Mouse (Mus musculus): ENCODE data around the gene Sept6. TPM values are rescaled to one million over a fixed set of nuclear protein-coding genes. Genes with fewer than 3 reads are reported as not detected.

The Sept6 gene
- polyA plus RNA-seq, 1 experiment from 2014 or later: 21.0 TPM

GRCm38 (mm10) chrX:36980563-36981187, 10.9 kb downstream of the Sept6 start:
- Histone ChIP-seq H3K4me3 (ENCODE audit: low read depth, low read length) (no peak overlapping the region), H3K36me3 (ENCODE audit: control insufficient read depth, insufficient read depth, low read length) (no peaks in the 10 kb centered on the region), H3K9me3 (ENCODE audit: control insufficient read depth, low read depth, low read length) (no peaks in the 10 kb centered on the region), H3K27me3 (ENCODE audit: control insufficient read depth, insufficient read depth, low read length) (no peaks in the 10 kb centered on the region), H3K4me1 (ENCODE audit: control insufficient read depth, insufficient read depth, low read length) (0 out of 2 replicates have a peak, but pooled peaks cover 4% of the 10 kb centered on the region), H3K9ac (replicated peaks; ENCODE audit: low read depth, low read length) (no peak overlapping the region), H3K27ac (ENCODE audit: low read length) (no peak overlapping the region), H3K4me2 (replicated peaks; ENCODE audit: low read depth, low read length) (no peak overlapping the region)
- WGBS: 79% methylated on average over 10 of the region's 10 CpGs
- no peak for ATAC-seq (ENCODE audit: insufficient number of reproducible peaks, insufficient read depth, low FRiP score, low read depth)

GRCm38 (mm10) chrX:36977863-36978262, 13.7 kb downstream of the Sept6 start:
- H3K27me3 ChIP-seq (ENCODE audit: control insufficient read depth, insufficient read depth, low read length): no peaks in the 10 kb centered on the region
- no peak overlapping the region for H3K9ac ChIP-seq (replicated peaks; ENCODE audit: low read depth, low read length)
- H3K9me3 ChIP-seq (ENCODE audit: control insufficient read depth, low read depth, low read length): no peaks in the 10 kb centered on the region
- no peak overlapping the region for H3K27ac ChIP-seq (ENCODE audit: low read length)
- H3K36me3 ChIP-seq (ENCODE audit: control insufficient read depth, insufficient read depth, low read length): no peaks in the 10 kb centered on the region
- ATAC-seq (ENCODE audit: insufficient number of reproducible peaks, insufficient read depth, low FRiP score, low read depth): no peak
- no peak overlapping the region for H3K4me2 ChIP-seq (replicated peaks; ENCODE audit: low read depth, low read length)
- WGBS: 82% methylated on average over 2 of the region's 2 CpGs
- no peak overlapping the region for H3K4me3 ChIP-seq (ENCODE audit: low read depth, low read length)
- no peaks in the 10 kb centered on the region for H3K4me1 ChIP-seq (ENCODE audit: control insufficient read depth, insufficient read depth, low read length)

GRCm38 (mm10) chrX:36976980-36977379, 14.6 kb downstream of the Sept6 start:
- Histone ChIP-seq H3K27me3 (ENCODE audit: control insufficient read depth, insufficient read depth, low read length) (no peaks in the 10 kb centered on the region), H3K9me3 (ENCODE audit: control insufficient read depth, low read depth, low read length) (no peaks in the 10 kb centered on the region), H3K27ac (ENCODE audit: low read length) (no peak overlapping the region), H3K4me3 (ENCODE audit: low read depth, low read length) (no peak overlapping the region), H3K9ac (replicated peaks; ENCODE audit: low read depth, low read length) (no peak overlapping the region), H3K4me2 (replicated peaks; ENCODE audit: low read depth, low read length) (no peak overlapping the region), H3K4me1 (ENCODE audit: control insufficient read depth, insufficient read depth, low read length) (no peaks in the 10 kb centered on the region), H3K36me3 (ENCODE audit: control insufficient read depth, insufficient read depth, low read length) (no peaks in the 10 kb centered on the region)
- no peak for ATAC-seq (ENCODE audit: insufficient number of reproducible peaks, insufficient read depth, low FRiP score, low read depth)
- 87% methylated on average over 7 of the region's 7 CpGs for WGBS

- ATAC-seq (ENCODE audit: insufficient number of reproducible peaks, insufficient read depth, low FRiP score, low read depth): no peak
- Histone ChIP-seq H3K27me3 (ENCODE audit: control insufficient read depth, insufficient read depth, low read length) (no peaks in the 10 kb centered on the region), H3K36me3 (ENCODE audit: control insufficient read depth, insufficient read depth, low read length) (no peaks in the 10 kb centered on the region), H3K9me3 (ENCODE audit: control insufficient read depth, low read depth, low read length) (no peaks in the 10 kb centered on the region), H3K4me1 (ENCODE audit: control insufficient read depth, insufficient read depth, low read length) (no peaks in the 10 kb centered on the region), H3K27ac (ENCODE audit: low read length) (no peak overlapping the region), H3K4me3 (ENCODE audit: low read depth, low read length) (no peak overlapping the region), H3K4me2 (replicated peaks; ENCODE audit: low read depth, low read length) (no peak overlapping the region), H3K9ac (replicated peaks; ENCODE audit: low read depth, low read length) (no peak overlapping the region)
- WGBS: 80% methylated on average over 4 of the region's 4 CpGs
Observed at GRCm38 (mm10) chrX:36976272-36976671, 15.3 kb downstream of the Sept6 start.

- ATAC-seq (ENCODE audit: insufficient number of reproducible peaks, insufficient read depth, low FRiP score, low read depth): no peak
- 55% methylated on average over 5 of the region's 5 CpGs for WGBS
- no peaks in the 10 kb centered on the region for H3K27me3 ChIP-seq (ENCODE audit: control insufficient read depth, insufficient read depth, low read length)
- H3K4me3 ChIP-seq (ENCODE audit: low read depth, low read length): no peak overlapping the region
- no peak overlapping the region for H3K27ac ChIP-seq (ENCODE audit: low read length)
- no peaks in the 10 kb centered on the region for H3K9me3 ChIP-seq (ENCODE audit: control insufficient read depth, low read depth, low read length)
- no peaks in the 10 kb centered on the region for H3K4me1 ChIP-seq (ENCODE audit: control insufficient read depth, insufficient read depth, low read length)
- H3K36me3 ChIP-seq (ENCODE audit: control insufficient read depth, insufficient read depth, low read length): no peaks in the 10 kb centered on the region
- H3K9ac ChIP-seq (replicated peaks; ENCODE audit: low read depth, low read length): no peak overlapping the region
- no peak overlapping the region for H3K4me2 ChIP-seq (replicated peaks; ENCODE audit: low read depth, low read length)
Observed at GRCm38 (mm10) chrX:36974905-36975304, 16.7 kb downstream of the Sept6 start.

GRCm38 (mm10) chrX:36972951-36973471, 18.6 kb downstream of the Sept6 start:
- 65% methylated on average over 5 of the region's 5 CpGs for WGBS
- Histone ChIP-seq H3K9me3 (ENCODE audit: control insufficient read depth, low read depth, low read length) (no peaks in the 10 kb centered on the region), H3K4me1 (ENCODE audit: control insufficient read depth, insufficient read depth, low read length) (no peaks in the 10 kb centered on the region), H3K27ac (ENCODE audit: low read length) (no peak overlapping the region), H3K27me3 (ENCODE audit: control insufficient read depth, insufficient read depth, low read length) (no peaks in the 10 kb centered on the region), H3K4me2 (replicated peaks; ENCODE audit: low read depth, low read length) (no peak overlapping the region), H3K36me3 (ENCODE audit: control insufficient read depth, insufficient read depth, low read length) (no peaks in the 10 kb centered on the region), H3K9ac (replicated peaks; ENCODE audit: low read depth, low read length) (no peak overlapping the region), H3K4me3 (ENCODE audit: low read depth, low read length) (no peak overlapping the region)
- no peak for ATAC-seq (ENCODE audit: insufficient number of reproducible peaks, insufficient read depth, low FRiP score, low read depth)

- no peak for ATAC-seq (ENCODE audit: insufficient number of reproducible peaks, insufficient read depth, low FRiP score, low read depth)
- H3K27ac ChIP-seq (ENCODE audit: low read length): no peak overlapping the region
- H3K36me3 ChIP-seq (ENCODE audit: control insufficient read depth, insufficient read depth, low read length): no peaks in the 10 kb centered on the region
- no peaks in the 10 kb centered on the region for H3K27me3 ChIP-seq (ENCODE audit: control insufficient read depth, insufficient read depth, low read length)
- H3K4me2 ChIP-seq (replicated peaks; ENCODE audit: low read depth, low read length): no peak overlapping the region
- H3K4me1 ChIP-seq (ENCODE audit: control insufficient read depth, insufficient read depth, low read length): no peaks in the 10 kb centered on the region
- H3K9ac ChIP-seq (replicated peaks; ENCODE audit: low read depth, low read length): no peak overlapping the region
- H3K4me3 ChIP-seq (ENCODE audit: low read depth, low read length): no peak overlapping the region
- WGBS: 70% methylated on average over 4 of the region's 4 CpGs
- H3K9me3 ChIP-seq (ENCODE audit: control insufficient read depth, low read depth, low read length): no peaks in the 10 kb centered on the region
Observed at GRCm38 (mm10) chrX:36971156-36971555, 20.4 kb downstream of the Sept6 start.

- H3K27ac ChIP-seq (ENCODE audit: low read length): no peak overlapping the region
- WGBS: 81% methylated on average over 4 of the region's 4 CpGs
Observed at GRCm38 (mm10) chrX:36969501-36969900, 22.1 kb downstream of the Sept6 start.

GRCm38 (mm10) chrX:36956674-36957073, 34.9 kb downstream of the Sept6 start:
- no peak overlapping the region for H3K4me2 ChIP-seq (replicated peaks; ENCODE audit: low read depth, low read length)
- WGBS: 73% methylated on average over 2 of the region's 2 CpGs
- no peak overlapping the region for H3K4me3 ChIP-seq (ENCODE audit: low read depth, low read length)
- no peak for ATAC-seq (ENCODE audit: insufficient number of reproducible peaks, insufficient read depth, low FRiP score, low read depth)
- no peaks in the 10 kb centered on the region for H3K4me1 ChIP-seq (ENCODE audit: control insufficient read depth, insufficient read depth, low read length)
- H3K27me3 ChIP-seq (ENCODE audit: control insufficient read depth, insufficient read depth, low read length): no peaks in the 10 kb centered on the region
- no peak overlapping the region for H3K27ac ChIP-seq (ENCODE audit: low read length)
- H3K9ac ChIP-seq (replicated peaks; ENCODE audit: low read depth, low read length): no peak overlapping the region
- no peaks in the 10 kb centered on the region for H3K36me3 ChIP-seq (ENCODE audit: control insufficient read depth, insufficient read depth, low read length)
- H3K9me3 ChIP-seq (ENCODE audit: control insufficient read depth, low read depth, low read length): no peaks in the 10 kb centered on the region

More at GRCm38 (mm10) chrX:36969501-36969900, 22.1 kb downstream of the Sept6 start:
- H3K9ac ChIP-seq (replicated peaks; ENCODE audit: low read depth, low read length): no peak overlapping the region
- no peak overlapping the region for H3K4me2 ChIP-seq (replicated peaks; ENCODE audit: low read depth, low read length)
- H3K27me3 ChIP-seq (ENCODE audit: control insufficient read depth, insufficient read depth, low read length): no peaks in the 10 kb centered on the region
- ATAC-seq (ENCODE audit: insufficient number of reproducible peaks, insufficient read depth, low FRiP score, low read depth): no peak
- H3K9me3 ChIP-seq (ENCODE audit: control insufficient read depth, low read depth, low read length): no peaks in the 10 kb centered on the region
- no peaks in the 10 kb centered on the region for H3K36me3 ChIP-seq (ENCODE audit: control insufficient read depth, insufficient read depth, low read length)
- no peak overlapping the region for H3K4me3 ChIP-seq (ENCODE audit: low read depth, low read length)
- H3K4me1 ChIP-seq (ENCODE audit: control insufficient read depth, insufficient read depth, low read length): no peaks in the 10 kb centered on the region
